Mouse (Mus musculus) midbrain, embryonic 13.5 days (tissue): ENCODE results near the gene Med19. TPM values are rescaled to one million over a fixed set of nuclear protein-coding genes. Genes with fewer than 3 reads are reported as not detected.

Experiments
- ATAC-seq: fragments of 200-750 bp; cut with Nextera tagmentation; 2 replicates; pipeline ENCODE4 v1.8.0; 2017; ENCODE audit warnings: mild to moderate bottlenecking, moderate TSS enrichment, moderate library complexity
- H3K27ac ChIP-seq: fragments of 300-500 bp; sonication (generic); 2 replicates; pipeline ENCODE4 v1.5.1; 2015; ENCODE audit warnings: inconsistent platforms, mild to moderate bottlenecking, moderate library complexity
- H3K27me3 ChIP-seq: fragments of 300-500 bp; sonication (generic); 2 replicates; pipeline ENCODE4 v1.6.1; 2015; ENCODE audit warnings: mild to moderate bottlenecking, inconsistent platforms
- H3K36me3 ChIP-seq: fragments of 300-500 bp; sonication (generic); 2 replicates; pipeline ENCODE4 v1.6.1; 2015; ENCODE audit warnings: mild to moderate bottlenecking, inconsistent platforms
- H3K4me1 ChIP-seq: fragments of 300-500 bp; sonication (generic); replicated peaks from 2 replicates; pipeline ENCODE4 v1.6.1; 2015; ENCODE audit warnings: inconsistent platforms
- H3K4me2 ChIP-seq: fragments of 300-500 bp; sonication (generic); replicated peaks from 2 replicates; pipeline ENCODE4 v1.6.1; 2015; ENCODE audit warnings: moderate library complexity, mild to moderate bottlenecking, inconsistent platforms
- H3K4me3 ChIP-seq: fragments of 300-500 bp; sonication (generic); replicated peaks from 2 replicates; pipeline ENCODE4 v1.5.1; 2015; ENCODE audit warnings: mild to moderate bottlenecking, inconsistent platforms
- H3K9ac ChIP-seq: fragments of 300-500 bp; sonication (generic); replicated peaks from 2 replicates; pipeline ENCODE4 v1.6.1; 2015; ENCODE audit warnings: mild to moderate bottlenecking, inconsistent platforms
- H3K9me3 ChIP-seq: fragments of 300-500 bp; sonication (generic); 2 replicates; pipeline ENCODE4 v1.6.1; 2016; ENCODE audit warnings: mild to moderate bottlenecking, inconsistent platforms
- whole genome bisulfite sequencing: fragments of 180-500 bp; shearing (Covaris S2); methylation state at CpG from one replicate; pipeline ENCODE4 v1.1.7; 2015; 5-methylcytosine and 5-hydroxymethylcytosine counted together
- polyA plus RNA-seq: library from polyadenylated mRNA; unstranded; fragments of >200 nt; fragmentation: Nextera tagmentation; extraction: Ambion mirVana; gene quantifications from 2 replicates; pipeline ENCODE4 v1.2.1, GENCODE M21; 2015

The Med19 gene
- polyA plus RNA-seq, 1 experiment from 2014 or later = 49.3 TPM

DNA sequence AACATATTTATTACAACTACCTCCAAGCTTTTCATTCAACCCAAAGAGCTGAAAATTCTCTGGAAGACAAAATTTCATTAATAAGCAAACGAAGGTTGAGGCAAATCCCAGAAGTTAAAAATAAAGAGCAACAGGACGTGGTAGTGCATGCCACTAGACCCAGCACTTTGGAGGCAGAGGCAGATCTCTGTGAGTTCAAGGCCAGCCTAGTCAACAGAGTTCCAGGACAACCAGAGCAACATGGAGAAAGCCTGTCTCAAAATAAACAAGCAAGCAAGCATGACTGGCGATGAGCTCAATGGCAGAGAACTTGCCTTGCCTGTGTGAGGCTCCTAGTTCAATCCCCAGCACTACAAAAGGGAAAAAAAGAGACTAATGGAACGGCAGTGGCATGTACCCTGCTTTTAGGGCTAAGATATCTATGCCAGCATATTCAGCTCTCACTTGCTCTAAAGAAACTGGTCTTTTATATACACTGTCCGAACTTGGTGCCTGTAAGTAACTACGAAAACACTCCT lies 31.1 kb upstream of the Med19 start:
- no peaks in the 10 kb centered on the region for H3K27me3 ChIP-seq
- H3K36me3 ChIP-seq = 0 out of 2 replicates have a peak, but pooled peaks cover 2% of the 10 kb centered on the region
- peak overlapping the region; percentile 57 for H3K4me3 ChIP-seq
- peak overlapping the region; percentile 83 for H3K4me2 ChIP-seq
- WGBS = 95% methylated on average over 6 of the region's 6 CpGs
- H3K27ac ChIP-seq = 0 out of 2 replicates have a peak overlapping the region, but pooled peaks have one; percentile 30
- no peak for ATAC-seq
- H3K9me3 ChIP-seq = no peaks in the 10 kb centered on the region
- no peak overlapping the region for H3K9ac ChIP-seq
- H3K4me1 ChIP-seq = peaks cover 36% of the 10 kb centered on the region

DNA sequence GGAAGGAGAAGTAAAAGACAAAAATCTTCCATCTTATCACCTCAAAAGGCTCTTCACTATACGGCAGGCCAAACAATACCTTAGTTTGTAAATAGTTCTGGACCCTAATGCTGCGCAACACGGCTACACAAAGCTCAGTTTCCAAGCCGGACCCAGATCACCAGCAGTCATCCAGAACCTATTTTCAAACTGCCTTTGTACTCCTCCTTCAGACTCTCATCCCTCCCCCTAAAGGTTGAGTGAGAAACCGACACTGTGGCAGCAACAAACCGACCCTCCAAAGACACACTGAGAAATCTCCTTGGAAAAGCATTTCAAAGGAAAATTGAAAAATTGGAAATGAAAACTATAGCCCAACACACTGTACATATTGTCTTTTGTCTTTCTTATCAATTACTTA lies 29.8 kb upstream of the Med19 start:
- no peaks in the 10 kb centered on the region for H3K27me3 ChIP-seq
- peak overlapping the region; percentile 83 for H3K4me2 ChIP-seq
- H3K9me3 ChIP-seq = no peaks in the 10 kb centered on the region
- 29% methylated on average over 6 of the region's 6 CpGs for WGBS
- H3K27ac ChIP-seq = peak overlapping the region; percentile 53; the same call in 1 of the 2 replicates
- no peaks in the 10 kb centered on the region for H3K36me3 ChIP-seq
- ATAC-seq = peak; percentile 21; the same call in 1 of the 2 replicates
- H3K4me1 ChIP-seq = peaks cover 36% of the 10 kb centered on the region
- H3K4me3 ChIP-seq = peak overlapping the region; percentile 57
- peak overlapping the region; percentile 72 for H3K9ac ChIP-seq

GRCm38 (mm10) chr2:84649674-84650073 lies 28.5 kb upstream of the Med19 start:
- ATAC-seq = no peak
- WGBS = under 1% methylated on average over 10 of the region's 10 CpGs
- peaks cover 36% of the 10 kb centered on the region for H3K4me1 ChIP-seq
- H3K4me3 ChIP-seq = peak overlapping the region; percentile 57
- H3K27ac ChIP-seq = 0 out of 2 replicates have a peak overlapping the region, but pooled peaks have one; percentile 51
- H3K36me3 ChIP-seq = no peaks in the 10 kb centered on the region
- peak overlapping the region; percentile 83 for H3K4me2 ChIP-seq
- peak overlapping the region; percentile 73 for H3K9ac ChIP-seq
- no peaks in the 10 kb centered on the region for H3K9me3 ChIP-seq
- H3K27me3 ChIP-seq = no peaks in the 10 kb centered on the region

GRCm38 (mm10) chr2:84650464-84651195 lies 27.6 kb upstream of the Med19 start, which contains the start of gene Ctnnd1:
TSS of gene Ctnnd1 (minus strand) at chr2:84650765.
- no peaks in the 10 kb centered on the region for H3K9me3 ChIP-seq
- peak within 1 kb of the TSS; percentile 73 for H3K9ac ChIP-seq
- WGBS = under 1% methylated on average over 15 of the region's 15 CpGs
- H3K36me3 ChIP-seq = no peaks in the 10 kb centered on the region
- peaks cover 36% of the 10 kb centered on the region for H3K4me1 ChIP-seq
- H3K27me3 ChIP-seq = no peaks in the 10 kb centered on the region
- peak within 1 kb of the TSS; percentile 86 for H3K27ac ChIP-seq
- ATAC-seq = peak; percentile 97
- H3K4me3 ChIP-seq = peak within 1 kb of the TSS; percentile 57
- peak within 1 kb of the TSS; percentile 83 for H3K4me2 ChIP-seq

- Histone ChIP-seq H3K4me2 (no peak overlapping the region), H3K9me3 (no peaks in the 10 kb centered on the region), H3K27ac (no peak overlapping the region), H3K4me1 (peaks cover 13% of the 10 kb centered on the region), H3K36me3 (no peaks in the 10 kb centered on the region), H3K4me3 (no peak overlapping the region), H3K9ac (no peak overlapping the region), H3K27me3 (no peaks in the 10 kb centered on the region)
- no peak for ATAC-seq
These were observed 24.8 kb upstream of the Med19 start for GRCm38 (mm10) chr2:84653354-84653753.

GRCm38 (mm10) chr2:84655864-84656263 lies 22.3 kb upstream of the Med19 start:
- ATAC-seq = no peak
- Histone ChIP-seq H3K36me3 (no peaks in the 10 kb centered on the region), H3K27ac (no peak overlapping the region), H3K27me3 (no peaks in the 10 kb centered on the region), H3K4me3 (no peak overlapping the region), H3K4me1 (peaks cover 5% of the 10 kb centered on the region; the same call in 1 of the 2 replicates), H3K9ac (no peak overlapping the region), H3K4me2 (no peak overlapping the region), H3K9me3 (no peaks in the 10 kb centered on the region)
- WGBS = 68% methylated on average over 1 of the region's 1 CpGs

DNA sequence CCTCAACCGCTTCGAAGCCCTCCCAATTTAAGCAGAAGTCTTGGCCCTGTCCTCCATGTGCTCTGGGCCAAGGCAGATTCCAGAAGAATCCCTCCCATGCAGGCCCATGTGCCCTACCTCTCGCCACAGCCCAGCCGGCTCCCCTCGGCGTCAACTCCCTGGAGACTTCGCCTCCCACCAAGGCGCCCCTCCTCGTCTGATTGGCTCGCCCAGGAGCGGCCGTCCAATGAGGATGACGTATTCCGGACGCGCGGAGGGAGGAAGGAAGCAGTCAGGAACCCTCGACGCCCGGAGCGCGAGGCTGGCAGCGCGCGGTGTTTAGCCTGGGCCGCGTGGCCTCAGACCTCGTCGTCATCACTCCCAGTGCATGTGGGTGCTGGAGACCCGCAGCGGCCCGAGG lies 19.4 kb upstream of the Med19 start, which contains the start of gene Btbd18:
Gene Btbd18, plus strand, starts transcription at position 274 of the 400 bp plus-strand sequence.
- no peak for ATAC-seq
- WGBS = 92% methylated on average over 32 of the region's 32 CpGs
- no peak within 1 kb of the TSS for H3K9ac ChIP-seq

GRCm38 (mm10) chr2:84660253-84660652 lies 17.9 kb upstream of the Med19 start:
- Histone ChIP-seq H3K9ac (no peak overlapping the region), H3K9me3 (no peaks in the 10 kb centered on the region), H3K4me3 (no peak overlapping the region), H3K36me3 (no peaks in the 10 kb centered on the region), H3K27me3 (no peaks in the 10 kb centered on the region), H3K4me1 (no peaks in the 10 kb centered on the region), H3K27ac (no peak overlapping the region), H3K4me2 (no peak overlapping the region)
- WGBS = 69% methylated on average over 3 of the region's 3 CpGs
- ATAC-seq = no peak

More for the DNA sequence above, 19.4 kb upstream of the Med19 start, which contains the start of gene Btbd18:
- no peak within 1 kb of the TSS for H3K27ac ChIP-seq
- H3K27me3 ChIP-seq = no peaks in the 10 kb centered on the region
- H3K4me3 ChIP-seq = no peak within 1 kb of the TSS
- no peak within 1 kb of the TSS for H3K4me2 ChIP-seq
- H3K4me1 ChIP-seq = no peaks in the 10 kb centered on the region
- no peaks in the 10 kb centered on the region for H3K36me3 ChIP-seq
- no peaks in the 10 kb centered on the region for H3K9me3 ChIP-seq

DNA sequence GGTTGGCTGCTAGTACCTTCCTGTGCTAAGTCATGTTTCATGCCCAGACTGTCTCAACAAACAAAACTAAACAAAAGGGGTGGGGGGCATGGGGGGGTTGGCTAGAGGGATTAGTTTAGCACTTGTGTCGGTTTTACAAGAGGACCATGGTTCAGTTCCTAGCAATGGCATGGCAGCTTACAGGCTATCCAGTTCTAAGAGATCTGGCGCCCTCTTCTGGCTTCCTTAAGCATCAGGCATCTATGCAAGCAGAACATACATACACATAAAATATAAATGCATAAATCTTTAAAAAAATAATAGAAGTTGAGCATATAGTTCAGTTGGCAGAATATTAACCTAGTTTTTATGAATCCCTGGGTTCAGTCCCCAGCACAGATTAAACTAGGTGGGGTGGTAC lies 15.3 kb upstream of the Med19 start:
- no peaks in the 10 kb centered on the region for H3K9me3 ChIP-seq
- 25% methylated on average over 2 of the region's 2 CpGs for WGBS
- no peaks in the 10 kb centered on the region for H3K4me1 ChIP-seq
- no peak overlapping the region for H3K9ac ChIP-seq
- no peak overlapping the region for H3K27ac ChIP-seq
- no peak overlapping the region for H3K4me3 ChIP-seq
- H3K27me3 ChIP-seq = no peaks in the 10 kb centered on the region
- peaks cover 6% of the 10 kb centered on the region for H3K36me3 ChIP-seq
- H3K4me2 ChIP-seq = no peak overlapping the region
- ATAC-seq = no peak

GRCm38 (mm10) chr2:84666081-84666480 lies 12.1 kb upstream of the Med19 start:
- Histone ChIP-seq H3K9ac (no peak overlapping the region), H3K4me1 (peaks cover 12% of the 10 kb centered on the region), H3K4me3 (no peak overlapping the region), H3K27me3 (no peaks in the 10 kb centered on the region), H3K27ac (no peak overlapping the region), H3K4me2 (no peak overlapping the region), H3K9me3 (no peaks in the 10 kb centered on the region), H3K36me3 (peaks cover 10% of the 10 kb centered on the region)
- no peak for ATAC-seq
- WGBS = 72% methylated on average over 12 of the region's 12 CpGs

- Histone ChIP-seq H3K9me3 (no peaks in the 10 kb centered on the region), H3K36me3 (peaks cover 37% of the 10 kb centered on the region), H3K4me3 (peak overlapping the region; percentile 91), H3K27me3 (no peaks in the 10 kb centered on the region), H3K4me1 (peaks cover 14% of the 10 kb centered on the region), H3K9ac (peak overlapping the region; percentile 93), H3K4me2 (peak overlapping the region; percentile 77), H3K27ac (peak overlapping the region; percentile 93)
- WGBS = 2% methylated on average over 39 of the region's 39 CpGs
- ATAC-seq = peak; percentile 88
These were observed 8.2 kb upstream of the Med19 start for GRCm38 (mm10) chr2:84669828-84670568.

GRCm38 (mm10) chr2:84670569-84670933 lies 7.7 kb upstream of the Med19 start, which contains the start of gene Selenoh:
TSS of gene Selenoh (minus strand) at chr2:84670770.
- under 1% methylated on average over 20 of the region's 20 CpGs for WGBS

More at GRCm38 (mm10) chr2:84670569-84670933, 7.7 kb upstream of the Med19 start, which contains the start of gene Selenoh:
- peaks cover 42% of the 10 kb centered on the region for H3K36me3 ChIP-seq
- no peaks in the 10 kb centered on the region for H3K27me3 ChIP-seq
- peak; percentile 98 for ATAC-seq
- H3K4me2 ChIP-seq = peak within 1 kb of the TSS; percentile 77
- peak within 1 kb of the TSS; percentile 93 for H3K9ac ChIP-seq
- peak within 1 kb of the TSS; percentile 91 for H3K4me3 ChIP-seq
- H3K4me1 ChIP-seq = peaks cover 14% of the 10 kb centered on the region
- H3K27ac ChIP-seq = peak within 1 kb of the TSS; percentile 93
- H3K9me3 ChIP-seq = no peaks in the 10 kb centered on the region
